In genomic region chr4:59002948-59003805, GRCm38 (mm10) we compare ENCODE assay signal across 8 mouse cellular contexts. TPM values are rescaled to one million over a fixed set of nuclear protein-coding genes. Genes with fewer than 3 reads are reported as not detected.
A peak's percentile ranks its signal among the peaks of the same experiment; 100 is the strongest.
DNase-seq lines count a peak whose midpoint lies in the region; ATAC-seq lines count a peak whose summit lies in the region.

Gene Gm20503 (plus strand): TSS chr4:59003210.

- no peaks in the 10 kb centered on the region for H3K9me3 ChIP-seq in hindbrain, embryonic 15.5 days

- under 1% methylated on average over 88 of the region's 89 CpGs for WGBS in hindbrain, embryonic 15.5 days

- peak within 1 kb of the TSS; percentile 63 for H3K4me2 ChIP-seq in hindbrain, embryonic 15.5 days

- peak within 1 kb of the TSS; percentile 78 for H3K4me3 ChIP-seq in hindbrain, embryonic 15.5 days

- H3K4me1 ChIP-seq in hindbrain, embryonic 15.5 days (replicated peaks): peaks cover 27% of the 10 kb centered on the region

- peak; percentile 99 for ATAC-seq in hindbrain, embryonic 15.5 days (ENCODE audit: low FRiP score, low read depth)

- no peaks in the 10 kb centered on the region for H3K36me3 ChIP-seq in hindbrain, embryonic 15.5 days

- peak within 1 kb of the TSS; percentile 85 for H3K9ac ChIP-seq in hindbrain, embryonic 15.5 days

- H3K27me3 ChIP-seq in hindbrain, embryonic 15.5 days: no peaks in the 10 kb centered on the region

- DNase-seq in WW6 (ENCODE audit: low read depth, low spot score): peak; percentile 75
- peak; percentile 87 to 92 for DNase-seq in cerebellum, postnatal 36 days
- DNase-seq in frontal cortex, postnatal 36 days (ENCODE audit: low spot score in 2 of 2): peak; percentile 87 to 91
- peak; percentile 86 for DNase-seq in left cerebral cortex, adult 11 months (ENCODE audit: low spot score)
- peak; percentile 94 for DNase-seq in lung, postnatal 36 days
- peak; percentile 95 for DNase-seq in retina, embryonic 14.5 days (ENCODE audit: low spot score)
- peak; percentile 91 to 94 for DNase-seq in thymus, postnatal 36 days

- peak within 1 kb of the TSS; percentile 90 for H3K27ac ChIP-seq in hindbrain, embryonic 15.5 days (replicated peaks)

RNA-seq across cellular contexts. Expression of gene Gm20503, which starts in this region (rescaled TPM):
- 8.9 and 12.8 TPM in 2 replicates for polyA plus RNA-seq in hindbrain, embryonic 15.5 days (2015; fragmentation: Nextera tagmentation; extraction: Ambion mirVana)

Comparison
In these comparisons a context has a peak if more than half of its experiments do, and no peak if none do; other contexts are left out.
1. Peak in every context shown above with its lines: DNase-seq, ATAC-seq, H3K4me3 ChIP-seq and H3K27ac ChIP-seq.